Mouse (Mus musculus) cortical plate, adult 2 months (tissue): ENCODE measurements at regions not wholly inside any gene's neighbourhood (a gene's known extent, or its start where the extent isn't known, plus 50 kb on each side); places are given as distances from the start of the nearest gene placed in this dataset.

ENCODE experiments used
- CTCF ChIP-seq: fragments of 200-500 bp; IDR thresholded peaks from 2 replicates; pipeline ENCODE4 v1.5.1; 2011; ENCODE audit warnings: mild to moderate bottlenecking, control low read depth, low read length; ENCODE audit not compliant: insufficient read depth; ENCODE audit errors: extremely low read depth
- POLR2A ChIP-seq: fragments of 200-500 bp; IDR thresholded peaks from 2 replicates; pipeline ENCODE4 v1.6.1; 2011; ENCODE audit warnings: mild to moderate bottlenecking, low read length, control low read depth; ENCODE audit not compliant: insufficient read depth; ENCODE audit errors: extremely low read depth

DNA sequence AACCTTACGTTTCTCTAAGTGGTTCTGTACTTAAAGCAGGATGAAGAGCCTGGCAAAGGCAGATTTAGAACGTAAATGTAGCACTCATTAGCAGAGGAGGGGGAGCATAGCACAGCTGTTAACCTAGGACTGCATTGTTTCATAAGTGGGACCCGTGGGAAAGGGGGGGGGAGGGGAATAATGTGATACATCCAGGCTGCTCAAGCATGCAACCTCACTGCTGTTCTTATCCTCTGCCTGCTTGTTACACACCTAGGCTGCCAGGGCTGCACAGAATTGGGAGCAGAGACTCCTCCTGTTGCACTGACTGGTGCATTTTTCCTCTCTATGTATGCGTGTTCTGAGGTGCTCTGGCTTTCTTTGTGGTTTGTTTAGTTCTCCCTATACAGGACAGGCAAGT is 180.1 kb upstream of the Tac1 start:
- TF ChIP-seq CTCF = no peak
- TF ChIP-seq POLR2A = no peak
